Mouse (Mus musculus) megakaryocyte, embryonic 14.5 days (primary cell): ENCODE results near the gene Npdc1.

ENCODE experiments used
- FLI1 ChIP-seq: IDR thresholded peaks from 2 replicates; pipeline ENCODE4 v1.6.1; 2012; ENCODE audit warnings: low read length, inconsistent platforms, mixed read lengths
- GATA1 ChIP-seq: IDR thresholded peaks from 3 replicates; pipeline ENCODE4 v1.6.1; 2012; ENCODE audit warnings: mixed read lengths, low read length, inconsistent platforms, borderline replicate concordance

DNA sequence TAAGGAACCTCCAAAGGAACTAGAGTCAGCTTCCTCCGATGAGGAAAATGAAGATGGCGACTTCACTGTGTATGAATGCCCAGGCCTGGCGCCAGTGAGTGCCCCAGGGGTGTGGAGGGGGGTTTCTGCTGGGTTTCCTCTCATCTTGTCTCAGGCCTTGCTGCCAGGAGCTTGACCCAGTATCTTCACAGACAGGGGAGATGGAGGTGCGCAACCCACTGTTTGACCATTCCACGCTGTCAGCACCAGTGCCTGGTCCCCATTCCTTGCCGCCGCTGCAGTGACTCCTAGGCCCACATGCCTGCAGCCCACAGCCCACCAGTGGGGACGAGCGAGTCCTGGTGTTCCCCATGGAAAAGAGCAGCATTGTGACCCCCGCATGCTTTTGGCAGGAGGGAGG is 9.8 kb downstream of the Npdc1 start:
- TF ChIP-seq GATA1 (no peak), FLI1 (no peak)
